Mouse (Mus musculus) kidney, embryonic 16.5 days (tissue): ENCODE measurements around the gene Hps4. TPM values are rescaled to one million over a fixed set of nuclear protein-coding genes. Genes with fewer than 3 reads are reported as not detected.

Experiments
- ATAC-seq: fragments of 200-750 bp; cut with Nextera tagmentation; 2 replicates; pipeline ENCODE4 v1.8.0; 2017; ENCODE audit warnings: moderate TSS enrichment; ENCODE audit not compliant: low FRiP score, low TSS enrichment
- H3K27ac ChIP-seq: fragments of 300-500 bp; sonication (generic); 2 replicates; pipeline ENCODE4 v1.5.1; 2014; ENCODE audit warnings: low read length
- H3K27me3 ChIP-seq: fragments of 300-500 bp; sonication (generic); 2 replicates; pipeline ENCODE4 v1.6.1; 2014; ENCODE audit warnings: low read length, control low read depth, mixed read lengths; ENCODE audit not compliant: insufficient read depth
- H3K36me3 ChIP-seq: fragments of 300-500 bp; sonication (generic); 2 replicates; pipeline ENCODE4 v1.6.1; 2014; ENCODE audit warnings: low read length, control low read depth, mixed read lengths; ENCODE audit not compliant: insufficient read depth
- H3K4me1 ChIP-seq: fragments of 300-500 bp; sonication (generic); 2 replicates; pipeline ENCODE4 v1.6.1; 2014; ENCODE audit warnings: low read length, control low read depth, mixed read lengths; ENCODE audit not compliant: insufficient read depth
- H3K4me2 ChIP-seq: fragments of 300-500 bp; sonication (generic); replicated peaks from 2 replicates; pipeline ENCODE4 v1.6.1; 2014; ENCODE audit warnings: low read depth, low read length
- H3K4me3 ChIP-seq: fragments of 300-500 bp; sonication (generic); 2 replicates; pipeline ENCODE4 v1.5.1; 2014; ENCODE audit warnings: mild to moderate bottlenecking, low read length
- H3K9ac ChIP-seq: fragments of 300-500 bp; sonication (generic); replicated peaks from 2 replicates; pipeline ENCODE4 v1.6.1; 2014; ENCODE audit warnings: low read length
- H3K9me3 ChIP-seq: fragments of 300-500 bp; sonication (generic); 2 replicates; pipeline ENCODE4 v1.6.1; 2016; ENCODE audit warnings: low read length, control low read depth
- WGBS: fragments of 180-500 bp; shearing (Covaris S2); extraction: QIAGEN DNeasy Blood & Tissue Kit; methylation state at CpG from one replicate; pipeline ENCODE4 v1.1.7; 2014; 5-methylcytosine and 5-hydroxymethylcytosine counted together
- polyA plus RNA-seq: library from polyadenylated mRNA; unstranded; fragments of >200 nt; fragmentation: Nextera tagmentation; extraction: Ambion mirVana; gene quantifications from 2 replicates; pipeline ENCODE4 v1.2.1, GENCODE M21; 2015

Gene Hps4
- polyA plus RNA-seq, 1 experiment from 2014 or later: 36.8 TPM

DNA sequence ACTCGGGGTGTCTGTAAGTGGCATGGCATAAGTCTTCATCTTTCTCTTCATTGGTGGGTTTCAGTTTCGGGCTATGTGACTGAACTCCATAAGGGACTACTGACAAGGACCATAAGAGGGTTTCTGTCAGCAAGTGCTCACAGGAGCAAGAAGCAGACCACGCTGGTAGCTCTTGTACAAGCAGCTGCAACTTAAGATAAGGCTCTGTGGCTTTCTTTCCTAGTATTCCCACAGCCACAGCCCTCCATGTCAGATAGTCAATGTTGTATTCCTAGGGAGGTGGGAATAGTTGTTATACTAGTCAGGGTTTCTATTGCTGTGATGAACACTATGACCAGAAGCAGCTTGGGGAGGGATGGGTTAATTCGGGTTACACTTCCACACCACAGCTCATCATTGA is 16.6 kb downstream of the Hps4 start:
- Histone ChIP-seq H3K9ac (no peak overlapping the region), H3K36me3 (peaks cover 40% of the 10 kb centered on the region), H3K4me1 (no peaks in the 10 kb centered on the region), H3K27ac (no peak overlapping the region), H3K9me3 (no peaks in the 10 kb centered on the region; the same call in 1 of the 2 replicates), H3K4me3 (no peak overlapping the region), H3K27me3 (no peaks in the 10 kb centered on the region), H3K4me2 (no peak overlapping the region)
- WGBS: 92% methylated on average over 4 of the region's 4 CpGs
- ATAC-seq: no peak

DNA sequence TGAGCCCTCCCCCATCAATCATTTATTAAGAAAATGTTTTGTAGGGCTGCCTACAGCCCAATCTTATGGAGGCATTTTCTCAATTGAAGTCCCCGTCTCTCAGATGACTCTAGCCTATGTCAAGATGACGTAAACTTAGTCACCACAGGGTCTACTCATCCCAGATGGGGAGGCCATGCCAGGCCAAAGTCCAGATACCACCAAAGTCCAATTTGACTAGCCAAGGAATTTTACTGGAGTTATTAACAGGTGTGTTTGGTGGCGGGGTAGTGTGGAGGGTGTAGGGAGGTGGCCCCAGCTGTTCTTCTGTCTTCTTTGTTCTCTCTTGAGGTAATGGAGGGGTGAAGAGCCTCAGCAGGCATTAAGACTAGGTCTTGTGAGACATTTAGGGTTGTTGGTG is 17.2 kb downstream of the Hps4 start:
- no peaks in the 10 kb centered on the region for H3K4me1 ChIP-seq
- H3K27me3 ChIP-seq: no peaks in the 10 kb centered on the region
- H3K9ac ChIP-seq: no peak overlapping the region
- H3K4me3 ChIP-seq: no peak overlapping the region
- H3K9me3 ChIP-seq: no peaks in the 10 kb centered on the region; the same call in 1 of the 2 replicates
- no peak overlapping the region for H3K4me2 ChIP-seq
- WGBS: 86% methylated on average over 3 of the region's 3 CpGs
- peaks cover 42% of the 10 kb centered on the region for H3K36me3 ChIP-seq
- no peak overlapping the region for H3K27ac ChIP-seq
- no peak for ATAC-seq

DNA sequence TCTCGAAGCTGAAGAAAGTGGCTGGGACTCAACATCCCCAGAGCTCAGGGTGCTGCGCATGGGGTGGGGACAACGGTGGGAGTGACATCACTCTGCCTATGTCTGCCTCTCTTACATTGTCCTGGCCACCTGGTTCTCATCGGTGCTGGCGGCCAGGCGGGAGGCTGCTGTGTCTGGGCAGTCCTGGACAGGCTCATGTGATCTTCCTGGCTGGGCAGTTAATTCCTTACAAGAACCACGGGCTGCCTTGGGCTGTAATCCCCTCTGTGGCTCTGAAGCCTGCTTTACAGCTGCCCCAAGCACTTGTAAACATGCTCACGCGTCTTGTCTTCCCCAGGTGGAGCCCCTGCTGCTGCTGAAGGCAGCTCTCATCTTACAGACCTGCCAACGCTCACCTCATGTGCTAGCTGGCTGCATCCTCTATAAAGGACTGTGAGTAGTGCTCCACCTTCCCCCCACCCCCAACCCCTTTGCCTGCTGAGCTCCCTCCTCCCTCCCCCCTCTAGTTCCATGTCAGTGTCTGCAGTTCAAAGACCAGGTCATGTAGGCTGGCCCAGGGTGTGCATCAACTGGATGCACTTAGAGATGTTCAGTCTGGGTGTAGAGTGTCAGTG is 21.4 kb downstream of the Hps4 start:
- ATAC-seq: no peak
- Histone ChIP-seq H3K9me3 (no peaks in the 10 kb centered on the region; the same call in 1 of the 2 replicates), H3K27me3 (no peaks in the 10 kb centered on the region), H3K27ac (no peak overlapping the region), H3K9ac (no peak overlapping the region), H3K4me2 (no peak overlapping the region), H3K4me3 (no peak overlapping the region), H3K36me3 (peaks cover 42% of the 10 kb centered on the region), H3K4me1 (no peaks in the 10 kb centered on the region)
- 70% methylated on average over 10 of the region's 10 CpGs for WGBS

DNA sequence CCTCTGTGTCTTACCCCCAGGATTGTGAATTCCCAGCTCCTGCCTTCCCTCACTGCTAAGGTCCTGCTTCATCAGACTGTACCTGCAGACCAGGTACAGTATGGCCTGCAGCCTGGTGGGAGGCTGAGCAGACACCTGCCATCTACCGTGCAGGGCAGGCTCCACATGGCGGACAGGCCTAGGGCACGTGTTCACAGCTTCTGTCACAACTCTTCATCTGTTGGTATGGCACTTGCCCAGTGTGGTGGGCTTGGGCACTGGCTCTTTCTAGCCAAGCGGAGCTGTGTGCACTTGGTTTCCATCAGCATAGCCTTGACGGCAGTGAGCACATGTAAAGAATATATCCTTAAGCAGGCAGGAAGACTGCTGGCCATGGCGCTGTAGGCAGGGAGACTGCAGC is 24.0 kb downstream of the Hps4 start:
- Histone ChIP-seq H3K27me3 (no peaks in the 10 kb centered on the region), H3K9me3 (no peaks in the 10 kb centered on the region; the same call in 1 of the 2 replicates), H3K36me3 (peaks cover 58% of the 10 kb centered on the region), H3K4me3 (no peak overlapping the region), H3K4me1 (no peaks in the 10 kb centered on the region), H3K9ac (no peak overlapping the region), H3K4me2 (no peak overlapping the region), H3K27ac (no peak overlapping the region)
- no peak for ATAC-seq
- WGBS: 94% methylated on average over 6 of the region's 6 CpGs

DNA sequence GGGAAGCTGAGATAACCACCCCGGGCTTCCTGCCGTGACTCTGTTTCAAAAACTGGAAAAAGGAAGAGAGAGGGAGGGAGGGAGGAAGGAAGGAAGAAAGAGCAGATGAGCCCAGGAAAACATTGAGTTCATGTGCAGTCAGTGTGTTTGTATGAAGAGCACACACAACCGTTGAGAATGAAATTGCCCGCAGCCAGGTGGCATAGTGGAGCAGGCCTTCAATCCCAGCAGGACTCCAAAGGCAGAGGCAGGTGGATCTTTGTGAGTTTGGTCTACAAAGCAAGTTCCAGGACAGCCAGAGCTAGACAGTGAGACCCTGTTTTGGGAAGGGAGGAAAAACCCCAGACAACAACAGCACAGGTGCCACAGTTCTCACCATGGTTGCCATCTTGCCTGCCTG is 24.5 kb downstream of the Hps4 start:
- no peaks in the 10 kb centered on the region for H3K9me3 ChIP-seq
- ATAC-seq: no peak
- no peak overlapping the region for H3K4me2 ChIP-seq
- no peak overlapping the region for H3K27ac ChIP-seq
- H3K4me3 ChIP-seq: no peak overlapping the region
- no peak overlapping the region for H3K9ac ChIP-seq
- no peaks in the 10 kb centered on the region for H3K4me1 ChIP-seq
- no peaks in the 10 kb centered on the region for H3K27me3 ChIP-seq
- WGBS: 87% methylated on average over 4 of the region's 4 CpGs
- H3K36me3 ChIP-seq: peaks cover 55% of the 10 kb centered on the region

DNA sequence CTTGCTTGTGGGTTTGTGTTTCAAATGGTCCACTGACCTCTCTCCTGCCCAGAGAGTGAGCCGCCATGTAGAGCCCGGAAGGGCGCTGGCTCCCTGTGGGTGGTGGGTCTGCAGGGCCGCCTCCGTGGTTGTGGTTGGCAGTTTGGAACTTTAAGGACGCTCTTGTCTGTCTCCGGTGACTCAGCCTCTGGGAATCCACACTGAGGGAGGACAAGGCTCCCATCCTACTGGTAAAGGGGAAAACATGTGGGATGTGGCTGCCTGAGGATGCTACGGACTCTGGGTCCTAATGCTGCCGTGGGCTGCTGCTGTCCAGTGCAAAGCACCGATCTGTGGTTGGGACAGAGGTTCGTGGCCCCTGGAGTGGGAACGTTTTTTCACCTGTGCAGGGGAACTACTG is 25.0 kb downstream of the Hps4 start:
- Histone ChIP-seq H3K4me2 (no peak overlapping the region), H3K9ac (no peak overlapping the region), H3K27me3 (no peaks in the 10 kb centered on the region), H3K27ac (no peak overlapping the region), H3K4me3 (no peak overlapping the region), H3K4me1 (no peaks in the 10 kb centered on the region), H3K9me3 (no peaks in the 10 kb centered on the region), H3K36me3 (peaks cover 55% of the 10 kb centered on the region)
- 91% methylated on average over 12 of the region's 12 CpGs for WGBS
- ATAC-seq: no peak

DNA sequence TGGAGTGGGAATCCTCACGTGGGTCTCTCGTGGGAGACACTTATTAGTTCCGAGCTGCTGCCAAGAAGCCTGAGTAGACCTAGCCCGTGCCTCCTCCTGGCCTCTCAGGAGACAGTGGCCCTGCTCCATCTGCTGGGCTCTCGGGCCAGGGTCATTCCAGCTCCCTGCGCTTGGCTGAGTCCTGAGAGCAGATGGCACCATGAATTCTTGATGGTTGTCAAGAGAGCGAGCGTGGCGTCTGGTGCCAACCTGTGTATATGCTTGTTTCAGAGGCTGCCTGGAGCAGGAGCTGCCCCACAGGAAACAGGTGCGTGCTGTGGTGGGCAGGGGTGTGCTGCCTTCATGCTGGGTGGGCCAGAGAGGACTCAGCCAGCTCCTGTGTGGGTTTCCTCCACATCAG is 25.8 kb downstream of the Hps4 start:
- H3K4me3 ChIP-seq: no peak overlapping the region
- no peak overlapping the region for H3K27ac ChIP-seq
- peaks cover 49% of the 10 kb centered on the region for H3K36me3 ChIP-seq
- no peaks in the 10 kb centered on the region for H3K27me3 ChIP-seq
- 87% methylated on average over 10 of the region's 10 CpGs for WGBS
- H3K4me2 ChIP-seq: no peak overlapping the region
- no peak overlapping the region for H3K9ac ChIP-seq
- no peaks in the 10 kb centered on the region for H3K9me3 ChIP-seq
- no peaks in the 10 kb centered on the region for H3K4me1 ChIP-seq
- ATAC-seq: no peak

DNA sequence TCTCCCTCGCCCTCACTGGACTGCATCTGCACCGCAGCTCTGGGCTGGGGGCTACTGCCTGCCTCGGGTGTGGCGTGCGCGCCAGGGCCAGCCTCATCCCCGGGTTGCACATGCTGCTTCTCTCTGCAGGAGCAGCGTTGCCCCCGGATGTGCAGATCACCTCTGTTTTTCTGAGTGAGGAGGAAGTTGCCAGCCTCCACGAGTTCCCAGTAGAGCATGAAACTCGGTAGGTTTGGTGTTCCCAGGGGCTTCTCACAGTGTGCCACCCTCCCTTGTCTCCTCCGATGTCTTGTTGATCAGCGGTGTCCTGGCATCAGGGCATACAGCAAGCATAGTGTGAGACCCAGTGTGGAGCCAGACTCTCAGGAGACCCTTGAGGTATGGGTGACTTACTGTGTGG is 26.4 kb downstream of the Hps4 start:
- no peaks in the 10 kb centered on the region for H3K27me3 ChIP-seq
- 92% methylated on average over 13 of the region's 13 CpGs for WGBS

DNA sequence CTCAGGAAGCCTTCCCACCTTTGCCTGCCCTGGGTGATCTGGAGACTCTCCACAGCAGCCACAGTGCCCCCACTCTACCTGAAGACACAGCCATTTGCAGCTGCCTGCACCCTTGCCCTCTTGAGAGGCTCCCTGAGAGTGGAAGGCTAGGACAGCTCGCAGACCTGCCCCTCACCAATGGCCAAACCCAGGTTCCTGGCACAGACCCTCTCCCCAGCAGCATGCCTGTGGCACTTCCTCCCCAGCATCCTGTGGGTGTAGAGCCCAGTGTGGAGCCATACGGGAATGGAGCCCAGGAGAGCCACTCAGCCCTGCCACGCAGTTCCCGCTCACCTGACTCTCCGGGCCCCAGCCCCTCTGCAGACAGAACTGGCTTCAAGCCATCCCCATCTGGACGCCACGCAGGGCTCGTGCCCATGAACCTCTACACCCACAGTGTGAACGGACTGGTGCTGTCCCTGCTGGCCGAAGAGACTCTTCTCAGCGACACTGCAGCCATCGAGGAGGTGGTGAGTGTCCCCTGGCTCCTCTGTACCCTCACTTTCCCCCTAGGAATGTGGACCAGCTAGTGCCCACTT is 27.4 kb downstream of the Hps4 start:
- H3K4me3 ChIP-seq: no peak overlapping the region
- H3K4me1 ChIP-seq: no peaks in the 10 kb centered on the region
- no peaks in the 10 kb centered on the region for H3K9me3 ChIP-seq
- 91% methylated on average over 12 of the region's 12 CpGs for WGBS
- H3K27me3 ChIP-seq: no peaks in the 10 kb centered on the region
- ATAC-seq: no peak
- no peak overlapping the region for H3K27ac ChIP-seq
- peaks cover 40% of the 10 kb centered on the region for H3K36me3 ChIP-seq
- no peak overlapping the region for H3K9ac ChIP-seq
- H3K4me2 ChIP-seq: no peak overlapping the region

More for the DNA sequence above, 26.4 kb downstream of the Hps4 start:
- H3K9me3 ChIP-seq: no peaks in the 10 kb centered on the region
- H3K36me3 ChIP-seq: peaks cover 44% of the 10 kb centered on the region
- ATAC-seq: no peak
- H3K9ac ChIP-seq: no peak overlapping the region
- H3K27ac ChIP-seq: no peak overlapping the region
- H3K4me3 ChIP-seq: no peak overlapping the region
- H3K4me1 ChIP-seq: no peaks in the 10 kb centered on the region
- H3K4me2 ChIP-seq: no peak overlapping the region

DNA sequence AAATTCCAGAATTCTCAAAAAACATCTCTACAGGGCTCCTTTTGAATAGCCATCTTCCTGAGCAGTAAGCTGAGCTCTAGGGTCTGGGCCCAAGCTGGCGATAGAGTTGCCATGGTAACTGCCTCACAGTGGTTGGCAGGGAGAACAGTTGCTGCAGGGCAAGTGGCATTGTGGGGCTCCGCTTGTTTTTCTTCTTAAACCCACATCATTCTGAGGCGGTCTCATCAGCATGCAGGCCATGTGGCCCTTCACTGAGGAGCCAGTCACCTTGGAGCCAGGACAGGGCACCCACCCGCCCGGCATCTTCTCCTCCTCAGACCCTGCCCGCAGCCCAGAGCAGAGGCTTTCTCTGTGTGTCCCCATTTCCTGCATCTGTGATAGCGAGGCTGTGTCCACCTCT is 29.1 kb downstream of the Hps4 start:
- peaks cover 37% of the 10 kb centered on the region for H3K36me3 ChIP-seq
- no peaks in the 10 kb centered on the region for H3K27me3 ChIP-seq
- no peak overlapping the region for H3K4me3 ChIP-seq
- H3K9me3 ChIP-seq: no peaks in the 10 kb centered on the region
- ATAC-seq: no peak
- H3K4me2 ChIP-seq: no peak overlapping the region
- whole genome bisulfite sequencing: 79% methylated on average over 7 of the region's 7 CpGs
- no peak overlapping the region for H3K9ac ChIP-seq
- no peaks in the 10 kb centered on the region for H3K4me1 ChIP-seq
- no peak overlapping the region for H3K27ac ChIP-seq
